Mouse (Mus musculus): ENCODE measurements around the gene Fam172a. TPM values are rescaled to one million over a fixed set of nuclear protein-coding genes. Genes with fewer than 3 reads are reported as not detected.

Gene Fam172a
- polyA plus RNA-seq, 1 experiment from 2014 or later = 37.8 TPM

- ATAC-seq (ENCODE audit: low read depth) = no peak
- H3K27ac ChIP-seq (ENCODE audit: low read depth, low read length) = no peak overlapping the region
- H3K4me2 ChIP-seq (ENCODE audit: low read depth, low read length) = no peak overlapping the region
- WGBS = 100% methylated on average over 2 of the region's 2 CpGs
- H3K4me3 ChIP-seq (ENCODE audit: low read depth, low read length) = no peak overlapping the region
- H3K9me3 ChIP-seq (ENCODE audit: control insufficient read depth, low read length) = no peaks in the 10 kb centered on the region
- H3K9ac ChIP-seq (replicated peaks; ENCODE audit: low read depth, low read length) = no peak overlapping the region
- no peaks in the 10 kb centered on the region for H3K4me1 ChIP-seq (ENCODE audit: control insufficient read depth, insufficient read depth, low read length)
- H3K27me3 ChIP-seq (ENCODE audit: control insufficient read depth, insufficient read depth, low read length) = no peaks in the 10 kb centered on the region
- no peaks in the 10 kb centered on the region for H3K36me3 ChIP-seq (ENCODE audit: control insufficient read depth, insufficient read depth, low read length)
Measured at GRCm38 (mm10) chr13:77843017-77843654, 141.3 kb downstream of the Fam172a start.

- Histone ChIP-seq H3K4me3 (ENCODE audit: low read depth, low read length) (no peak overlapping the region), H3K4me1 (ENCODE audit: control insufficient read depth, insufficient read depth, low read length) (no peaks in the 10 kb centered on the region), H3K27me3 (ENCODE audit: control insufficient read depth, insufficient read depth, low read length) (no peaks in the 10 kb centered on the region), H3K9ac (replicated peaks; ENCODE audit: low read depth, low read length) (no peak overlapping the region), H3K9me3 (ENCODE audit: control insufficient read depth, low read length) (no peaks in the 10 kb centered on the region), H3K27ac (ENCODE audit: low read depth, low read length) (no peak overlapping the region), H3K4me2 (ENCODE audit: low read depth, low read length) (no peak overlapping the region), H3K36me3 (ENCODE audit: control insufficient read depth, insufficient read depth, low read length) (no peaks in the 10 kb centered on the region)
- ATAC-seq (ENCODE audit: low read depth) = no peak
- 74% methylated on average over 4 of the region's 4 CpGs for WGBS
Measured at GRCm38 (mm10) chr13:77848868-77849267, 147.0 kb downstream of the Fam172a start.

- Histone ChIP-seq H3K9ac (replicated peaks; ENCODE audit: low read depth, low read length) (no peak overlapping the region), H3K4me1 (ENCODE audit: control insufficient read depth, insufficient read depth, low read length) (no peaks in the 10 kb centered on the region), H3K4me3 (ENCODE audit: low read depth, low read length) (no peak overlapping the region), H3K4me2 (ENCODE audit: low read depth, low read length) (no peak overlapping the region), H3K9me3 (ENCODE audit: control insufficient read depth, low read length) (no peaks in the 10 kb centered on the region), H3K27ac (ENCODE audit: low read depth, low read length) (no peak overlapping the region), H3K27me3 (ENCODE audit: control insufficient read depth, insufficient read depth, low read length) (no peaks in the 10 kb centered on the region), H3K36me3 (ENCODE audit: control insufficient read depth, insufficient read depth, low read length) (no peaks in the 10 kb centered on the region)
- ATAC-seq (ENCODE audit: low read depth) = peak; percentile 54; the same call in 1 of the 2 replicates
- 98% methylated on average over 1 of the region's 1 CpGs for WGBS
Measured at GRCm38 (mm10) chr13:77864804-77865203, 163.0 kb downstream of the Fam172a start.

GRCm38 (mm10) chr13:77868314-77868713 lies 166.5 kb downstream of the Fam172a start:
- no peak overlapping the region for H3K4me3 ChIP-seq (ENCODE audit: low read depth, low read length)
- no peaks in the 10 kb centered on the region for H3K36me3 ChIP-seq (ENCODE audit: control insufficient read depth, insufficient read depth, low read length)
- WGBS = 47% methylated on average over 2 of the region's 2 CpGs
- H3K4me2 ChIP-seq (ENCODE audit: low read depth, low read length) = no peak overlapping the region
- no peak overlapping the region for H3K9ac ChIP-seq (replicated peaks; ENCODE audit: low read depth, low read length)
- H3K27ac ChIP-seq (ENCODE audit: low read depth, low read length) = no peak overlapping the region
- H3K27me3 ChIP-seq (ENCODE audit: control insufficient read depth, insufficient read depth, low read length) = no peaks in the 10 kb centered on the region
- ATAC-seq (ENCODE audit: low read depth) = no peak
- no peaks in the 10 kb centered on the region for H3K9me3 ChIP-seq (ENCODE audit: control insufficient read depth, low read length)
- no peaks in the 10 kb centered on the region for H3K4me1 ChIP-seq (ENCODE audit: control insufficient read depth, insufficient read depth, low read length)

- Histone ChIP-seq H3K4me2 (ENCODE audit: low read depth, low read length) (no peak overlapping the region), H3K9ac (replicated peaks; ENCODE audit: low read depth, low read length) (no peak overlapping the region), H3K9me3 (ENCODE audit: control insufficient read depth, low read length) (no peaks in the 10 kb centered on the region), H3K36me3 (ENCODE audit: control insufficient read depth, insufficient read depth, low read length) (no peaks in the 10 kb centered on the region), H3K27me3 (ENCODE audit: control insufficient read depth, insufficient read depth, low read length) (no peaks in the 10 kb centered on the region), H3K4me3 (ENCODE audit: low read depth, low read length) (no peak overlapping the region), H3K27ac (ENCODE audit: low read depth, low read length) (no peak overlapping the region), H3K4me1 (ENCODE audit: control insufficient read depth, insufficient read depth, low read length) (no peaks in the 10 kb centered on the region)
- WGBS = 71% methylated on average over 4 of the region's 4 CpGs
- ATAC-seq (ENCODE audit: low read depth) = no peak
Measured at GRCm38 (mm10) chr13:77878120-77878519, 176.3 kb downstream of the Fam172a start.

- Histone ChIP-seq H3K9ac (replicated peaks; ENCODE audit: low read depth, low read length) (no peak overlapping the region), H3K4me3 (ENCODE audit: low read depth, low read length) (no peak overlapping the region), H3K36me3 (ENCODE audit: control insufficient read depth, insufficient read depth, low read length) (no peaks in the 10 kb centered on the region), H3K27me3 (ENCODE audit: control insufficient read depth, insufficient read depth, low read length) (no peaks in the 10 kb centered on the region), H3K4me2 (ENCODE audit: low read depth, low read length) (no peak overlapping the region), H3K27ac (ENCODE audit: low read depth, low read length) (no peak overlapping the region), H3K9me3 (ENCODE audit: control insufficient read depth, low read length) (no peaks in the 10 kb centered on the region), H3K4me1 (ENCODE audit: control insufficient read depth, insufficient read depth, low read length) (no peaks in the 10 kb centered on the region)
- WGBS = 84% methylated on average over 3 of the region's 3 CpGs
- no peak for ATAC-seq (ENCODE audit: low read depth)
Measured at GRCm38 (mm10) chr13:77878545-77878944, 176.7 kb downstream of the Fam172a start.

GRCm38 (mm10) chr13:77897619-77898018 lies 195.8 kb downstream of the Fam172a start:
- WGBS = 39% methylated on average over 2 of the region's 2 CpGs
- Histone ChIP-seq H3K9ac (replicated peaks; ENCODE audit: low read depth, low read length) (no peak overlapping the region), H3K27ac (ENCODE audit: low read depth, low read length) (no peak overlapping the region), H3K4me2 (ENCODE audit: low read depth, low read length) (no peak overlapping the region), H3K4me3 (ENCODE audit: low read depth, low read length) (no peak overlapping the region), H3K36me3 (ENCODE audit: control insufficient read depth, insufficient read depth, low read length) (no peaks in the 10 kb centered on the region), H3K9me3 (ENCODE audit: control insufficient read depth, low read length) (no peaks in the 10 kb centered on the region), H3K27me3 (ENCODE audit: control insufficient read depth, insufficient read depth, low read length) (no peaks in the 10 kb centered on the region), H3K4me1 (ENCODE audit: control insufficient read depth, insufficient read depth, low read length) (peaks cover 2% of the 10 kb centered on the region; the same call in 1 of the 2 replicates)
- ATAC-seq (ENCODE audit: low read depth) = no peak

GRCm38 (mm10) chr13:77898066-77898796 lies 196.4 kb downstream of the Fam172a start:
- Histone ChIP-seq H3K27me3 (ENCODE audit: control insufficient read depth, insufficient read depth, low read length) (no peaks in the 10 kb centered on the region), H3K9ac (replicated peaks; ENCODE audit: low read depth, low read length) (no peak overlapping the region), H3K27ac (ENCODE audit: low read depth, low read length) (no peak overlapping the region), H3K4me2 (ENCODE audit: low read depth, low read length) (no peak overlapping the region), H3K36me3 (ENCODE audit: control insufficient read depth, insufficient read depth, low read length) (no peaks in the 10 kb centered on the region), H3K4me1 (ENCODE audit: control insufficient read depth, insufficient read depth, low read length) (no peaks in the 10 kb centered on the region), H3K9me3 (ENCODE audit: control insufficient read depth, low read length) (no peaks in the 10 kb centered on the region), H3K4me3 (ENCODE audit: low read depth, low read length) (no peak overlapping the region)
- WGBS = 64% methylated on average over 6 of the region's 6 CpGs
- no peak for ATAC-seq (ENCODE audit: low read depth)

- H3K27me3 ChIP-seq (ENCODE audit: control insufficient read depth, insufficient read depth, low read length) = no peaks in the 10 kb centered on the region
- H3K9ac ChIP-seq (replicated peaks; ENCODE audit: low read depth, low read length) = no peak overlapping the region
- 77% methylated on average over 1 of the region's 1 CpGs for WGBS
- H3K36me3 ChIP-seq (ENCODE audit: control insufficient read depth, insufficient read depth, low read length) = no peaks in the 10 kb centered on the region
- H3K27ac ChIP-seq (ENCODE audit: low read depth, low read length) = no peak overlapping the region
- no peaks in the 10 kb centered on the region for H3K4me1 ChIP-seq (ENCODE audit: control insufficient read depth, insufficient read depth, low read length)
- no peaks in the 10 kb centered on the region for H3K9me3 ChIP-seq (ENCODE audit: control insufficient read depth, low read length)
- H3K4me2 ChIP-seq (ENCODE audit: low read depth, low read length) = no peak overlapping the region
- ATAC-seq (ENCODE audit: low read depth) = no peak
- no peak overlapping the region for H3K4me3 ChIP-seq (ENCODE audit: low read depth, low read length)
Measured at GRCm38 (mm10) chr13:77899725-77900124, 197.9 kb downstream of the Fam172a start.
